Mouse (Mus musculus) effector memory CD4-positive, alpha-beta T cell, adult 5 months (primary cell): ENCODE measurements around the gene Gm21440. TPM values are rescaled to one million over a fixed set of nuclear protein-coding genes. Genes with fewer than 3 reads are reported as not detected.

Experiments
- polyA plus RNA-seq: library from polyadenylated mRNA; unstranded; fragments of 100-300 nt; shearing (Covaris generic); gene quantifications from one replicate; pipeline ENCODE4 v1.2.1, GENCODE M21; 2017

Gene Gm21440
- not detected for polyA plus RNA-seq

DNA sequence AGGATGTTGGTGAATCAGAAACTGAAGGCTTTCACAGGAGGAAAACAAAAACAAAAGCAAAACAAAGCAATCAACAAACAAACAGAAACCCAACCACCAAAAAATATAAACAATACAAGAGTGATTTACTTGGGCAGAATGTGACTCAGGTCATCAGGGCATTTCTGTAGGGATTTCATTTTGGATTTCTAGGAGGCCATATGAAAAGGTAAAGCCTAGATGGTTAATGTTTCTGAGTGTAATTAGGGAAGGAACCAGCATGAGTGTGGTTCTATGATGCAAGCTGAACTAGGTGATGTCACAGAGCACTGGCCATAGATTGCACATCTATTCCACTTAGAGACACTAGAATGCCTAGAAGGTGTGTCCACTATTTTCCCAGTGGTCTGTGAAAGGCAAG, at the start of gene Gm21440, which contains the start of gene Gm21454:
Gm21440 (plus strand) TSS at position 301 of the 400 bp plus-strand sequence.
Gm21454 (plus strand) TSS at position 352 of the 400 bp plus-strand sequence.

DNA sequence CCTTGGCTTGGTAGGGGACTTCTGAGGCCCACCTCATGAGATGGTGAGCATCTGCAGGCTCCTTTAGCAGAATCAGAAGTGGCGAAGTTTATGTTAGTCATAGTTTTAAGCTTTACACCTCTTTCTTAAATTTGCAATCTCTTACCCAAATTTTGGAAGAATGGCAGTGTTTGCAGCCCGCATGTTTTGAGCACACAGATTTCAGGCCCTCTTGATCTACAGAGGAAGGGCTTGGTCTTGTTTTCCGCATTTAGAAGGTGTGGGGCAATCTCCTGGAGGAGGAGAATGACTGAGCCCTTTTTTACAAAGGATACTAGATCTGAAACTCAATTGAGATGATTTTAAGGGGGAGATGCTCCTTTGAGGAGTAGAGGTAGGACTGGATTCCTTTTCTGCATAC, 28.4 kb upstream of the Gm21440 start, which contains the start of gene Gm21828:
Gm21828 (minus strand) TSS at position 101 of the 400 bp plus-strand sequence.

Other genes starting within 250 kb of the Gm21440 start
- not detected for gene Gm20807, start 209.5 kb upstream of the Gm21440 start, polyA plus RNA-seq
- not detected for gene Gm21891, start 118.9 kb upstream of the Gm21440 start, polyA plus RNA-seq
- gene Gm21425, start 90.4 kb upstream of the Gm21440 start, polyA plus RNA-seq = not detected
- gene Gm21828, start 28.5 kb upstream of the Gm21440 start, polyA plus RNA-seq = not detected
- gene Gm21454, start 51 bp downstream of the Gm21440 start, polyA plus RNA-seq = not detected
- gene Gm21725, start 96.7 kb downstream of the Gm21440 start, polyA plus RNA-seq = not detected
- gene Gm21866, start 213.2 kb downstream of the Gm21440 start, polyA plus RNA-seq = not detected
- gene Gm20773, start 241.6 kb downstream of the Gm21440 start, polyA plus RNA-seq = not detected